Mouse (Mus musculus) mature B cell (primary cell): ENCODE results near the gene Mgme1.

ENCODE experiments used
- in situ Hi-C: fragments of 300-500 bp; cut with MboI; formaldehyde crosslinking; loops from 2 replicates; pipeline ENCODE4 v1.14.3; 2019

Gene Mgme1

GRCm38 (mm10) chr2:144305721-144306294, 35.3 kb downstream of the Mgme1 start:
- in situ Hi-C loops = no loop called here

GRCm38 (mm10) chr2:144308561-144308960, 38.1 kb downstream of the Mgme1 start:
- in situ Hi-C loops = no loop called here

- in situ Hi-C loops = no loop called here
Measured at GRCm38 (mm10) chr2:144310273-144310672, 39.8 kb downstream of the Mgme1 start.

GRCm38 (mm10) chr2:144311372-144311771, 40.9 kb downstream of the Mgme1 start:
- in situ Hi-C loops = no loop called here

- in situ Hi-C loops = no loop called here
Measured at GRCm38 (mm10) chr2:144324218-144324617, 53.8 kb downstream of the Mgme1 start.

- in situ Hi-C loops = no loop called here
Measured at GRCm38 (mm10) chr2:144329451-144329850, 59.0 kb downstream of the Mgme1 start.

GRCm38 (mm10) chr2:144329937-144330336, 59.5 kb downstream of the Mgme1 start:
- in situ Hi-C loops = no loop called here

GRCm38 (mm10) chr2:144330352-144330959, 60.0 kb downstream of the Mgme1 start:
- in situ Hi-C loops = no loop called here
